Mouse (Mus musculus): ENCODE measurements around the gene Nin. TPM values are rescaled to one million over a fixed set of nuclear protein-coding genes. Genes with fewer than 3 reads are reported as not detected.

Gene Nin
- polyA plus RNA-seq, 1 experiment from 2014 or later, result 10.3 TPM

DNA sequence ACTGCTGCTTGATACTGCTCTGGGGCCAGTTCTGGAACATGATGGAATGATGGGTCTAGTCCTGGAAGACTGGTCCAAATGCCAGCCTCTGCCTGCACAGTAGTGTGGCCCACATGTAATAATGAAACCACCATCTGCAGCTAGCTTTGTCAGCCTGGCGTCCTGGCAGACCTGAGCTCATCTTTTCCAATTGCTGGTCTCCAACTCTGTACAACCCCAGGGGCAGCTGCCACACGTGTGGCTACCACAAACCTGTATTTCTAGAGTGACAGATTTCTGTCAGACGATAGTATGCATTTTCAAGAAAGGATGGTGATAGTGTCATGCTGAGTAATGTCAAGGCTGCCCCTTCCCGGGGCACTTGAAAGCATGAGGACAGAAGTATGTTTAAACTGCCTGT, 25.2 kb downstream of the Nin start:
- Histone ChIP-seq H3K9me3 (replicated peaks; ENCODE audit: control insufficient read depth, low read length) (no peaks in the 10 kb centered on the region), H3K36me3 (replicated peaks; ENCODE audit: control insufficient read depth, insufficient read depth, low read depth, low read length) (no peaks in the 10 kb centered on the region), H3K27ac (replicated peaks; ENCODE audit: low read depth, low read length) (no peak overlapping the region), H3K9ac (replicated peaks; ENCODE audit: low read length) (no peak overlapping the region), H3K4me2 (ENCODE audit: low read depth, low read length) (no peak overlapping the region), H3K4me3 (ENCODE audit: low read depth, low read length) (no peak overlapping the region), H3K4me1 (ENCODE audit: control insufficient read depth, insufficient read depth, low read length) (no peaks in the 10 kb centered on the region), H3K27me3 (ENCODE audit: control insufficient read depth, insufficient read depth, low read length) (no peaks in the 10 kb centered on the region)
- DNase-seq (ENCODE audit: low spot score), result no peak
- WGBS, result 86% methylated on average over 4 of the region's 4 CpGs
- ATAC-seq (replicated peaks; ENCODE audit: insufficient number of reproducible peaks, low FRiP score, low TSS enrichment, low read depth), result no peak

DNA sequence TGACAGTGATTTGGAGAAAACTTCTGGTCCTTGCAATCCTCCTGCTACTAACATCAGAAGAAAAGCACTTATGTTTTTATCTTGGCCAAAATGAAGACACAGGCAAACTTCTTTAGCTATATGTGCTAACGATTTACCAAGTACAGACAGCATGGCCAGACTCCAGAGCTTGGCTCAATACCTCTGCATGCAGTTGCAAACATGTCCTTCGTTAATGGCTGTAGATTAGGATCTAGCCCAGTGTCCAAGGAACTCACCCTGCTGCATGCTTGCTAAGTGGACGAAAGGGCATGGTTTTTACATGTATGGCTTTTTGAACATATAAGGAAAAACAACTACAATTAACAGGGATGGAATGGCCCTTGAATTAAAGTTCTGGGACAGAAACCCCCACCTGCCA, 28.2 kb downstream of the Nin start:
- ATAC-seq (replicated peaks; ENCODE audit: insufficient number of reproducible peaks, low FRiP score, low TSS enrichment, low read depth) (no peak), DNase-seq (ENCODE audit: low spot score) (no peak)
- H3K27ac ChIP-seq (replicated peaks; ENCODE audit: low read depth, low read length), result no peak overlapping the region
- H3K36me3 ChIP-seq (replicated peaks; ENCODE audit: control insufficient read depth, insufficient read depth, low read depth, low read length), result no peaks in the 10 kb centered on the region
- no peak overlapping the region for H3K9ac ChIP-seq (replicated peaks; ENCODE audit: low read length)
- H3K4me2 ChIP-seq (ENCODE audit: low read depth, low read length), result no peak overlapping the region
- H3K4me1 ChIP-seq (ENCODE audit: control insufficient read depth, insufficient read depth, low read length), result no peaks in the 10 kb centered on the region
- H3K4me3 ChIP-seq (ENCODE audit: low read depth, low read length), result no peak overlapping the region
- 88% methylated on average over 3 of the region's 3 CpGs for WGBS
- no peaks in the 10 kb centered on the region for H3K9me3 ChIP-seq (replicated peaks; ENCODE audit: control insufficient read depth, low read length)
- H3K27me3 ChIP-seq (ENCODE audit: control insufficient read depth, insufficient read depth, low read length), result no peaks in the 10 kb centered on the region

DNA sequence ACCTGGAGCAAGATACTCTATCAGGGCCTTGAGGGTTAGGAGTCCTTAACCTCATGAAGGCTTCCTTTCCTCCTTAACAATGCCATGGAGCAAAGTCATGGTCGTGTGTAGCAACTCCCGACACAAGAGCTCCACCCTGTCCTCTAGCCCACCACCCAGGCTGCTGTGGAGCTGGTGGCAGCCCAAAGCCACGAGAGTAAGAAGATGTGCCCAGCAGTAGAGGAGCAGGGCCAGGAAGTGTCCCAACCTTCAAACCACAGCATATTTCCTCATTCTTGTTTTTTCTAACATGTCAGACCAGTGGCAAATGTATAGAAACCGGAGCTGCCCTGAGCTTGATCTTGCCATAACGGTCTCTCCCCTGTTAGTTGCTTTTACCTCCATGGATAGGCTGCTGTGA, 29.3 kb downstream of the Nin start:
- no peak for ATAC-seq (replicated peaks; ENCODE audit: insufficient number of reproducible peaks, low FRiP score, low TSS enrichment, low read depth)
- 91% methylated on average over 5 of the region's 5 CpGs for WGBS
- DNase-seq (ENCODE audit: low spot score), result no peak
- Histone ChIP-seq H3K27ac (replicated peaks; ENCODE audit: low read depth, low read length) (no peak overlapping the region), H3K4me1 (ENCODE audit: control insufficient read depth, insufficient read depth, low read length) (no peaks in the 10 kb centered on the region), H3K4me3 (ENCODE audit: low read depth, low read length) (no peak overlapping the region), H3K4me2 (ENCODE audit: low read depth, low read length) (no peak overlapping the region), H3K36me3 (replicated peaks; ENCODE audit: control insufficient read depth, insufficient read depth, low read depth, low read length) (no peaks in the 10 kb centered on the region), H3K9ac (replicated peaks; ENCODE audit: low read length) (no peak overlapping the region), H3K27me3 (ENCODE audit: control insufficient read depth, insufficient read depth, low read length) (no peaks in the 10 kb centered on the region), H3K9me3 (replicated peaks; ENCODE audit: control insufficient read depth, low read length) (no peaks in the 10 kb centered on the region)

DNA sequence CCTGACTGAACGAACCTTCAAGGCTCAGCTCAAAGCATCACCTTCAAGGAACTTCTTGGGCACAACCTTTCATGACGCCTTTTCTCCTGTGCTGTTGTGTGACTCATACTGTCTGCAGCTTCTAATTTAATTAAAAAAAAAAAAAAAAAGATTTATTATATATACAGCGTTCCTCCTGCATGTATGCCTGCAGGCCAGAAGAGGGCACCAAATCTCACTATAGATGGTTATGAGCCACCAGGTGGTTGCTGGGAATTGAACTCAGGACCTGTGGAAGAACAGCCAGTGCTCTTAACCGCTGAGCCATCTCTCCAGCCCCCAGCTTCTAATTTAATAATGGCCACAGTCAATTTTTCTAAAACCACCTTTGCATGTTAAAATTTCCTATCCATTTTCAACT, 29.8 kb downstream of the Nin start:
- WGBS, result 94% methylated on average over 4 of the region's 4 CpGs
- Histone ChIP-seq H3K9ac (replicated peaks; ENCODE audit: low read length) (no peak overlapping the region), H3K27me3 (ENCODE audit: control insufficient read depth, insufficient read depth, low read length) (no peaks in the 10 kb centered on the region), H3K9me3 (replicated peaks; ENCODE audit: control insufficient read depth, low read length) (no peaks in the 10 kb centered on the region), H3K4me3 (ENCODE audit: low read depth, low read length) (no peak overlapping the region), H3K4me2 (ENCODE audit: low read depth, low read length) (no peak overlapping the region), H3K4me1 (ENCODE audit: control insufficient read depth, insufficient read depth, low read length) (no peaks in the 10 kb centered on the region), H3K36me3 (replicated peaks; ENCODE audit: control insufficient read depth, insufficient read depth, low read depth, low read length) (no peaks in the 10 kb centered on the region), H3K27ac (replicated peaks; ENCODE audit: low read depth, low read length) (no peak overlapping the region)
- no peak for ATAC-seq (replicated peaks; ENCODE audit: insufficient number of reproducible peaks, low FRiP score, low TSS enrichment, low read depth)
- no peak for DNase-seq (ENCODE audit: low spot score)

DNA sequence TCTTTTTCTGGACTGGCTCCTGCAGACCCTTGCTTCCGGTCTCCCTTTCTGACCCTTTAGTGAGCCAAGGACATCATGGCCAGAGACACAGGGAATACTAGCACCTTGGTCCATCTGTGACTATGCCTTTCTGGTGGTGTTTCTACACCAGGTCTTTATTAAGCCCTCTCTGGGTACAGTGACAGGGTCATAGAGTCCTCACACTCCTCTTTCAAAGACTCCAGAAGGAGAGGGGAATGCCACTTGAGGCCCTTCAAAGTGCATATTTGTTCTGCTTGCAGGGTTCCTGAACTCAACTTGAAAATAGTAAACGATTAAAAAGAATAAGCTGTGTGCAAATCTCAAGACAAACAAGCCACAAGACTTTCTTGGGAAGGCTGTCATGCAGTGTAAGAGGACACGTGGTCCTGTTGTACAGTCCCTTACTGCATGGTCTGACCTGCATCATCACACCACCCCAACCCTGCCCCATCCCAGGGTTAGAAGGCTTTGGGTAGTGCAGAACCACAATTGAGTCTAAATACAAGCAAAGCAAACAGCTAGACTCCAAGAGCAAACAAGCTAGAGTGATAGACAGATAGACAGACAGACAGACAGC, 30.5 kb downstream of the Nin start:
- no peak overlapping the region for H3K4me2 ChIP-seq (ENCODE audit: low read depth, low read length)
- ATAC-seq (replicated peaks; ENCODE audit: insufficient number of reproducible peaks, low FRiP score, low TSS enrichment, low read depth), result no peak
- no peak overlapping the region for H3K4me3 ChIP-seq (ENCODE audit: low read depth, low read length)
- no peak for DNase-seq (ENCODE audit: low spot score)
- no peaks in the 10 kb centered on the region for H3K4me1 ChIP-seq (ENCODE audit: control insufficient read depth, insufficient read depth, low read length)
- no peaks in the 10 kb centered on the region for H3K9me3 ChIP-seq (replicated peaks; ENCODE audit: control insufficient read depth, low read length)
- no peaks in the 10 kb centered on the region for H3K36me3 ChIP-seq (replicated peaks; ENCODE audit: control insufficient read depth, insufficient read depth, low read depth, low read length)
- H3K9ac ChIP-seq (replicated peaks; ENCODE audit: low read length), result no peak overlapping the region
- 86% methylated on average over 3 of the region's 3 CpGs for WGBS
- no peak overlapping the region for H3K27ac ChIP-seq (replicated peaks; ENCODE audit: low read depth, low read length)
- no peaks in the 10 kb centered on the region for H3K27me3 ChIP-seq (ENCODE audit: control insufficient read depth, insufficient read depth, low read length)

DNA sequence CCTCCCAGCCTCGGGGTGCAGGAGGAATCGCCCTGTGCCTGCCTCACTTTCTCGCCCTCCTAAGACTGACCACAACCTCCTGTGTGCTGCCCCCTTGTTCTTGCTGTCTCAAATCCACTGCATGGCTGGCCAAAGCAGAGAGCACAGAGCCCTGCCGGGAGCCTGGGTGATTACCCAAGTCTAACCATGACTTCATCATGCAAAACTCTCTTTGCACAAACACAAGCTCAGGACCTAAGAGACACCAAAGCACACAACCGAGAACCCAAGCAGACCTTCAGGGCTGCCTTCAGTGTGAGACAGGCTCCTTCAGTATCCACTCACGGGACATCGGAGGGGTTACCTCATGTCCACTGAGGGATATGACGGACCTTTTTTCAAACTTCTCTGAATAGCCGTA, 31.0 kb downstream of the Nin start:
- Histone ChIP-seq H3K27ac (replicated peaks; ENCODE audit: low read depth, low read length) (no peak overlapping the region), H3K9ac (replicated peaks; ENCODE audit: low read length) (no peak overlapping the region)
- 90% methylated on average over 9 of the region's 9 CpGs for WGBS

DNA sequence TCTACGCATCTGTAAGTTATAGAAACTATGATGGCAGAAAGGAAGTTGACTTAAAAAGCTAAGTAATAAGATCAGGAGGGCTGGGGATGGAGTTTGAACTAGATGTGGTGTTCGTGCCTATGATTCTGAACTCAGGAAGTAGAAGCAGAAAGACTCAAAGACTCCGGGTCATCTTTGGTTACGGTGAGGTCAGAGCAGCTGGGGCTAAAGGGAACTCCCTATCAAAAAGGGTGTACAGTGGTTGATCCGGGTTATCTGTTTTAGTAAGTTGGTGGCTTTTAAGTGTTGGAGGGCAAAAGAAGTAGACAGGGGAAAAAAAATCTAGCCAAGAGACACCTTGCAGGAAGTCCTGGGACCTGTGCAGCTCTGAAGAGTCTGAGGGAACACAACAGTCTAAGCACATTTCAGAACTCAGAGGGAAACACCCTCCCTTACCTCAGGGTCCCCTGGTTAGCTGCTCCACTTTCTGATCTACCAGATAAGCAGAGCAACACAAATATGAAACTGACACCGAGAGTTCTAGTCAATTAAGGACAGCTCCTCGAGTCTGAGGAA, 35.0 kb downstream of the Nin start:
- H3K4me3 ChIP-seq (ENCODE audit: low read depth, low read length), result no peak overlapping the region
- no peak overlapping the region for H3K9ac ChIP-seq (replicated peaks; ENCODE audit: low read length)
- DNase-seq (ENCODE audit: low spot score) (no peak), ATAC-seq (replicated peaks; ENCODE audit: insufficient number of reproducible peaks, low FRiP score, low TSS enrichment, low read depth) (no peak)
- no peaks in the 10 kb centered on the region for H3K27me3 ChIP-seq (ENCODE audit: control insufficient read depth, insufficient read depth, low read length)
- no peak overlapping the region for H3K4me2 ChIP-seq (ENCODE audit: low read depth, low read length)
- H3K36me3 ChIP-seq (replicated peaks; ENCODE audit: control insufficient read depth, insufficient read depth, low read depth, low read length), result no peaks in the 10 kb centered on the region
- 83% methylated on average over 7 of the region's 7 CpGs for WGBS
- H3K27ac ChIP-seq (replicated peaks; ENCODE audit: low read depth, low read length), result no peak overlapping the region
- H3K9me3 ChIP-seq (replicated peaks; ENCODE audit: control insufficient read depth, low read length), result no peaks in the 10 kb centered on the region
- H3K4me1 ChIP-seq (ENCODE audit: control insufficient read depth, insufficient read depth, low read length), result no peaks in the 10 kb centered on the region

More for the DNA sequence above, 31.0 kb downstream of the Nin start:
- no peaks in the 10 kb centered on the region for H3K27me3 ChIP-seq (ENCODE audit: control insufficient read depth, insufficient read depth, low read length)
- no peaks in the 10 kb centered on the region for H3K36me3 ChIP-seq (replicated peaks; ENCODE audit: control insufficient read depth, insufficient read depth, low read depth, low read length)
- H3K9me3 ChIP-seq (replicated peaks; ENCODE audit: control insufficient read depth, low read length), result no peaks in the 10 kb centered on the region
- no peaks in the 10 kb centered on the region for H3K4me1 ChIP-seq (ENCODE audit: control insufficient read depth, insufficient read depth, low read length)
- no peak for ATAC-seq (replicated peaks; ENCODE audit: insufficient number of reproducible peaks, low FRiP score, low TSS enrichment, low read depth)
- H3K4me3 ChIP-seq (ENCODE audit: low read depth, low read length), result no peak overlapping the region
- H3K4me2 ChIP-seq (ENCODE audit: low read depth, low read length), result no peak overlapping the region
- no peak for DNase-seq (ENCODE audit: low spot score)

DNA sequence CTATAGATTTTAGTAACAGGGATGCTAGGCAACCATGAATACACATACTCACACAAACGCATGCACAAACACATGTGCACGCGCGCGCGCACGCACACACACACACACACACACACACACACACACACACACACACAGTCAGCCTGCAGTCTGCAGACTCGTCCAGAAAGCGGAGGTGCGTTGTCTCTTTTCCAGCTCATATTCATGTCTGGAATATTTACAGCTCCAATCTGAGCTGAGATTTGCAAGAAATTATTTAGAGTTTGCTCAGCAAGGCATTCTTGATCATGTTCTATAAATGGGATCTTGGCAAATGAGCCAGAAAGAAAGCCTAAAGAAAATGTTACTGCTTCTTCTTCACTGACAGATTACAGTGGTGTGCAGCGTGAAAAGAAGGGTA, 37.0 kb downstream of the Nin start:
- DNase-seq (ENCODE audit: low spot score) (no peak), ATAC-seq (replicated peaks; ENCODE audit: insufficient number of reproducible peaks, low FRiP score, low TSS enrichment, low read depth) (no peak)
- 92% methylated on average over 11 of the region's 11 CpGs for WGBS
- no peaks in the 10 kb centered on the region for H3K4me1 ChIP-seq (ENCODE audit: control insufficient read depth, insufficient read depth, low read length)
- no peak overlapping the region for H3K4me3 ChIP-seq (ENCODE audit: low read depth, low read length)
- no peaks in the 10 kb centered on the region for H3K27me3 ChIP-seq (ENCODE audit: control insufficient read depth, insufficient read depth, low read length)
- H3K27ac ChIP-seq (replicated peaks; ENCODE audit: low read depth, low read length), result no peak overlapping the region
- H3K36me3 ChIP-seq (replicated peaks; ENCODE audit: control insufficient read depth, insufficient read depth, low read depth, low read length), result no peaks in the 10 kb centered on the region
- H3K4me2 ChIP-seq (ENCODE audit: low read depth, low read length), result no peak overlapping the region
- no peak overlapping the region for H3K9ac ChIP-seq (replicated peaks; ENCODE audit: low read length)
- no peaks in the 10 kb centered on the region for H3K9me3 ChIP-seq (replicated peaks; ENCODE audit: control insufficient read depth, low read length)

Data from embryonic facial prominence, embryonic 11.5 days (tissue).